Mouse (Mus musculus) embryonic fibroblast, embryonic 13.5 days (primary cell): ENCODE results near the gene Mcoln3.

Experiments
- CTCF ChIP-seq: IDR thresholded peaks from 2 replicates; pipeline ENCODE4 v1.5.1; 2011; ENCODE audit warnings: mild to moderate bottlenecking, control low read depth, low read length, moderate library complexity, borderline replicate concordance; ENCODE audit not compliant: insufficient read depth
- POLR2A ChIP-seq: IDR thresholded peaks from 2 replicates; pipeline ENCODE4 v1.6.1; 2011; ENCODE audit warnings: low read depth, mild to moderate bottlenecking, control low read depth, low read length, moderate library complexity

- TF ChIP-seq CTCF (no peak), POLR2A (no peak)
Measured at GRCm38 (mm10) chr3:146080241-146080640, 37.0 kb upstream of the Mcoln3 start.
